Mouse (Mus musculus) liver, embryonic 14.5 days (tissue): ENCODE data around the gene Olfr1344. TPM values are rescaled to one million over a fixed set of nuclear protein-coding genes. Genes with fewer than 3 reads are reported as not detected.
A peak's percentile ranks its signal among the peaks of the same experiment; 100 is the strongest.

Experiments
- ATAC-seq: fragments of 200-750 bp; cut with Nextera tagmentation; 2 replicates; pipeline ENCODE4 v1.8.0; 2017; ENCODE audit warnings: moderate number of reproducible peaks, mild to moderate bottlenecking, moderate library complexity; ENCODE audit not compliant: insufficient read depth
- DNase-seq, 3 experiments: peaks; one replicate each; pipeline ENCODE4 v3.0.0-alpha.2; 2012 to 2013; ENCODE audit warnings: low read depth in 3 of 3, low spot score in 3 of 3
- H3K27ac ChIP-seq: fragments of 300-500 bp; sonication (generic); 2 replicates; pipeline ENCODE4 v1.5.1; 2014; ENCODE audit warnings: moderate library complexity, mild to moderate bottlenecking, control low read depth, inconsistent platforms
- H3K27me3 ChIP-seq: fragments of 300-500 bp; sonication (generic); 2 replicates; pipeline ENCODE4 v1.6.1; 2014; ENCODE audit warnings: mild to moderate bottlenecking, low read length, moderate library complexity; ENCODE audit not compliant: control insufficient read depth, insufficient read depth
- H3K36me3 ChIP-seq: fragments of 300-500 bp; sonication (generic); replicated peaks from 2 replicates; pipeline ENCODE4 v1.6.1; 2014; ENCODE audit warnings: low read depth; ENCODE audit not compliant: control insufficient read depth, insufficient read depth
- H3K4me1 ChIP-seq, 2 experiments: fragments of 200-500 bp in 1 of 2; fragments of 300-500 bp in 1 of 2; sonication (generic) in 1 of 2; replicated peaks; 2 replicates each; pipeline ENCODE4 v1.6.1; 2012 to 2014; ENCODE audit warnings: antibody characterized with exemption in 1 of 2, inconsistent platforms in 1 of 2, low read length in 1 of 2; ENCODE audit not compliant: control insufficient read depth in 2 of 2, insufficient read depth in 2 of 2
- H3K4me2 ChIP-seq: fragments of 300-500 bp; sonication (generic); 2 replicates; pipeline ENCODE4 v1.6.1; 2014; ENCODE audit warnings: low read depth, mild to moderate bottlenecking, control low read depth, moderate library complexity
- H3K4me3 ChIP-seq, 2 experiments: fragments of 200-500 bp in 1 of 2; fragments of 300-500 bp in 1 of 2; sonication (generic) in 1 of 2; 2 replicates each; pipeline ENCODE4 v1.5.1; 2012 to 2014; ENCODE audit warnings: low read depth in 2 of 2, low read length in 2 of 2, mild to moderate bottlenecking in 2 of 2, control low read depth in 1 of 2, inconsistent platforms in 1 of 2, moderate library complexity in 1 of 2; ENCODE audit not compliant: insufficient read depth in 1 of 2
- H3K9ac ChIP-seq: fragments of 300-500 bp; sonication (generic); replicated peaks from 2 replicates; pipeline ENCODE4 v1.6.1; 2014; ENCODE audit warnings: mild to moderate bottlenecking, control low read depth, moderate library complexity
- H3K9me3 ChIP-seq: fragments of 300-500 bp; sonication (generic); 2 replicates; pipeline ENCODE4 v1.6.1; 2016; ENCODE audit warnings: low read length, mixed read lengths; ENCODE audit not compliant: control insufficient read depth
- CTCF ChIP-seq: IDR thresholded peaks from 2 replicates; pipeline ENCODE4 v1.5.1; 2016; ENCODE audit warnings: antibody characterized with exemption, low read depth, control low read depth
- EP300 ChIP-seq: IDR thresholded peaks from 2 replicates; pipeline ENCODE4 v1.6.1; 2016; ENCODE audit warnings: antibody characterized with exemption, low read depth
- WGBS: fragments of 180-500 bp; shearing (Covaris S2); extraction: QIAGEN DNeasy Blood & Tissue Kit; methylation state at CpG from one replicate; pipeline ENCODE4 v1.1.7; 2014; ENCODE audit not compliant: insufficient replicate concordance; 5-methylcytosine and 5-hydroxymethylcytosine counted together
- polyA plus RNA-seq, 2 experiments: library from polyadenylated mRNA; depleted of rRNA in 1 of 2; stranded (reverse) in 1 of 2; unstranded in 1 of 2; fragments of >200 nt; fragmentation: Nextera tagmentation in 1 of 2; extraction: Ambion mirVana in 1 of 2; gene quantifications; 2 replicates each; pipeline versions ENCODE4 v1.2.1 to v1.2.3; 2012 to 2014

Olfr1344 gene
- polyA plus RNA-seq (2012; rRNA removed) (not detected in 2 replicates), polyA plus RNA-seq (2014; fragmentation: Nextera tagmentation; extraction: Ambion mirVana) (not detected in 2 replicates)

- Histone ChIP-seq H3K27ac (no peak within 1 kb of the TSS), H3K9ac (no peak within 1 kb of the TSS), H3K9me3 (no peaks in the 10 kb centered on the region), H3K4me3 (no peak within 1 kb of the TSS), H3K4me1 (no peaks in the 10 kb centered on the region), H3K4me2 (no peak within 1 kb of the TSS), H3K27me3 (no peaks in the 10 kb centered on the region), H3K36me3 (no peaks in the 10 kb centered on the region)
- DNase-seq: no peak
- TF ChIP-seq CTCF: no peak
- no peak for TF ChIP-seq EP300
- no peak for ATAC-seq
- WGBS: 39% methylated on average over 3 of the region's 3 CpGs
Measured at GRCm38 (mm10) chr7:6438388-6438787, at the start of gene Olfr1344. Olfr1344 (plus strand) TSS chr7:6438688.

GRCm38 (mm10) chr7:6388971-6389370, 49.5 kb upstream of the Olfr1344 start:
- TF ChIP-seq CTCF (no peak), EP300 (no peak)
- no peak overlapping the region for H3K27ac ChIP-seq
- no peak for DNase-seq
- H3K36me3 ChIP-seq: no peaks in the 10 kb centered on the region
- no peak overlapping the region for H3K9ac ChIP-seq
- ATAC-seq: no peak
- peaks cover under 1 to 1% of the 10 kb centered on the region in 2 experiments; a peak in 3 of 4 replicates for H3K4me1 ChIP-seq
- H3K4me3 ChIP-seq: no peak overlapping the region
- H3K9me3 ChIP-seq: no peaks in the 10 kb centered on the region
- WGBS: 66% methylated on average over 5 of the region's 5 CpGs
- H3K27me3 ChIP-seq: no peaks in the 10 kb centered on the region
- no peak overlapping the region for H3K4me2 ChIP-seq

- DNase-seq (no peak), ATAC-seq (no peak)
- H3K4me2 ChIP-seq: no peak overlapping the region
- no peaks in the 10 kb centered on the region for H3K27me3 ChIP-seq
- no peaks in the 10 kb centered on the region for H3K9me3 ChIP-seq
- no peaks in the 10 kb centered on the region for H3K4me1 ChIP-seq
- no peak overlapping the region for H3K4me3 ChIP-seq
- no peaks in the 10 kb centered on the region for H3K36me3 ChIP-seq
- H3K27ac ChIP-seq: no peak overlapping the region
- TF ChIP-seq CTCF (peak; percentile 27; the same call in 1 of the 2 replicates), EP300 (no peak)
- H3K9ac ChIP-seq: no peak overlapping the region
- WGBS: 42% methylated on average over 5 of the region's 5 CpGs
Measured at GRCm38 (mm10) chr7:6389449-6389848, 49.0 kb upstream of the Olfr1344 start.

GRCm38 (mm10) chr7:6397996-6398975, 40.2 kb upstream of the Olfr1344 start, which contains the start of gene Smim17:
Smim17 (plus strand) TSS chr7:6398715.
- no peak for TF ChIP-seq EP300
- no peak for TF ChIP-seq CTCF
- Histone ChIP-seq H3K9me3 (no peaks in the 10 kb centered on the region), H3K4me1 (no peaks in the 10 kb centered on the region; a peak in 1 of 4 replicates), H3K9ac (no peak within 1 kb of the TSS), H3K36me3 (no peaks in the 10 kb centered on the region), H3K4me2 (peak within 1 kb of the TSS; percentile 53), H3K4me3 (peak within 1 kb of the TSS; percentile 38 to 74), H3K27ac (no peak within 1 kb of the TSS), H3K27me3 (no peaks in the 10 kb centered on the region)
- DNase-seq (peak; percentile 9 to 16 (median 13)), ATAC-seq (peak; percentile 52; the same call in 1 of the 2 replicates)
- WGBS: 21% methylated on average over 25 of the region's 25 CpGs

- no peaks in the 10 kb centered on the region for H3K36me3 ChIP-seq
- H3K4me2 ChIP-seq: no peak within 1 kb of the TSS
- H3K27ac ChIP-seq: no peak within 1 kb of the TSS
- no peak within 1 kb of the TSS for H3K9ac ChIP-seq
- ATAC-seq (peak; percentile 84), DNase-seq (peak; percentile 76 to 80 (median 78))
- no peaks in the 10 kb centered on the region for H3K4me1 ChIP-seq
- H3K4me3 ChIP-seq: no peak within 1 kb of the TSS
- H3K9me3 ChIP-seq: no peaks in the 10 kb centered on the region
- TF ChIP-seq CTCF: no peak
- peak; percentile 21; the same call in 1 of the 2 replicates for TF ChIP-seq EP300
- WGBS: 1% methylated on average over 17 of the region's 17 CpGs
- no peaks in the 10 kb centered on the region for H3K27me3 ChIP-seq
Measured at GRCm38 (mm10) chr7:6410043-6410442, 28.4 kb upstream of the Olfr1344 start, which contains the start of gene Gm20715. Gm20715 (plus strand) TSS chr7:6410277.
